Mouse (Mus musculus): Measurements from ENCODE around the gene Gm38392.

DNA sequence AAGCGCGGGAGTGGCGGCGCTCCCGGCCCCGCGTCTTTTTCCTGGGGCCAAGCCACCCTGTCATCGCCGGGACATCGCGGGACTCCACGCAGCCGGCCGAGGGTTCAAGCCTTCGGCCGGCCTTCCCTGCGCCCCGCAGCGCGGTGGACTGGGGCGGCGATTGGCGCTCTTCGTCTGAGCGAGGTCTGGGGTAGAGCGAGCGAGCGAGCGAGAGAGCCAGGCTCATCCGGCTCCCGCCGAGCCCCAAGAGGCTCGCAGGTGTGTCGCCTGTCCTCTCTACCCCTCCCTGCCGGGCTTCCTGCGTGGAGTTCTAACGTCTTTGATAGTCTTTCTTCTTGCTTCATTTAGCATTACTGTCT, 86.1 kb downstream of the Gm38392 start:
- TF ChIP-seq CTCF (IDR thresholded peaks at IDR 0.05; ENCODE audit: control insufficient read depth, insufficient read depth, low read length) (no peak), POLR2A (IDR thresholded peaks at IDR 0.05; ENCODE audit: borderline replicate concordance, control insufficient read depth, low read depth, low read length) (no peak)

All from bone marrow, adult 2 months (tissue).